Mouse (Mus musculus): ENCODE data around the gene Dck. TPM values are rescaled to one million over a fixed set of nuclear protein-coding genes. Genes with fewer than 3 reads are reported as not detected.
A peak's percentile ranks its signal among the peaks of the same experiment; 100 is the strongest.
"Not testable (repeated sequence)": the region's sequence is repeated elsewhere in the genome, so short reads cannot be mapped to it uniquely, and the experiment has no call there.

Dck gene
- polyA plus RNA-seq, 1 experiment from 2014 or later = 10.7 TPM

DNA sequence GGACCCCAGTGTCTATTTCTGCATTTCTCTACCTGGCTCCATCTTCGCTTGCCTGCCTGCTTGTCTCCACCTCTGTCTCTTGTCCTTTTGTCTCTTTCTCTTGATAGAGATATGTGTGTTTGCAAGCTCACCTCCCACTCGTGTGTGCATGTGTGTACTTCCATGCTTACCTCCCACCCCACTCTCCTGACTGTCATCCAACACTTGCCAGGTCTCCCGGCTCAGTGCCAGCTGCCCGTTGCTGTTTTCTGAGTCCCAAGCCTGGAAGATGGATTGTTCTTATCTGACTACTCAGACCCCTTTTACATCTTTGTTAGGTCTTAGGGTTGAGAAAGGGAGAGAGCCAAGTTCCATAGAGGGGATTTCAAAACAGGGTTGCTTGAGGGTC lies 42.6 kb upstream of the Dck start:
- H3K4me2 ChIP-seq (replicated peaks; ENCODE audit: low read depth) = peak overlapping the region; percentile 87
- WGBS = 23% methylated on average over 4 of the region's 4 CpGs
- TF ChIP-seq CTCF (IDR thresholded peaks at IDR 0.05; ENCODE audit: low read depth) = no peak
- H3K27ac ChIP-seq (ENCODE audit: low read depth, low read length) = no peak overlapping the region
- no peak for ATAC-seq
- no peaks in the 10 kb centered on the region for H3K9me3 ChIP-seq (ENCODE audit: control insufficient read depth)
- H3K4me1 ChIP-seq (replicated peaks; ENCODE audit: control insufficient read depth, insufficient read depth, low read length) = peaks cover 6% of the 10 kb centered on the region; the same call in 1 of the 2 replicates
- peak overlapping the region; percentile 99 for H3K4me3 ChIP-seq (ENCODE audit: low read depth, low read length)
- no peaks in the 10 kb centered on the region for H3K36me3 ChIP-seq (ENCODE audit: control insufficient read depth, insufficient read depth)
- H3K27me3 ChIP-seq (replicated peaks; ENCODE audit: control insufficient read depth, insufficient read depth, low read length) = no peaks in the 10 kb centered on the region
- H3K9ac ChIP-seq (ENCODE audit: low read depth, low read length) = peak overlapping the region; percentile 97

DNA sequence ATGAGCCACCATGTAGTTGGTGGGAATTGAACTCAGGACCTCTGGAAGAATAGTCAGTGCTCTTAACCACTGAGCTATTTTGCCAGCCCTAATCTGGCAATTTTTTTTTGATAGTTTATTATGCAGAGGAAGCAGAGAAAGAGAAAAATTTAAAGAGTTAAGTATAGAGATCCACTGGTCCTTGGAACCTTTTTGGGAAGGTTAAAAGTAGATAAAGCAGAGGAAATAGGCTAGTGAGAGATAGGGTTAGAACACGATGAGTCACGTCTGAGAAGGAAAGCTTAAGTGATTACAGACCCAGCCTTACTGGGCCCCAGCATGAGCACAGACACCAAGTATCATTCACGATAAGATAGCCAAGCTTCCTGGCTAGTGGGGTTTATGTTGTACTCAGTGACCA lies 40.8 kb upstream of the Dck start:
- 38% methylated on average over 3 of the region's 3 CpGs for WGBS
- no peak for TF ChIP-seq CTCF (IDR thresholded peaks at IDR 0.05; ENCODE audit: low read depth)
- H3K9ac ChIP-seq (ENCODE audit: low read depth, low read length) = no peak overlapping the region
- no peak overlapping the region for H3K27ac ChIP-seq (ENCODE audit: low read depth, low read length)
- H3K4me1 ChIP-seq (replicated peaks; ENCODE audit: control insufficient read depth, insufficient read depth, low read length) = peaks cover 6% of the 10 kb centered on the region; the same call in 1 of the 2 replicates
- no peaks in the 10 kb centered on the region for H3K36me3 ChIP-seq (ENCODE audit: control insufficient read depth, insufficient read depth)
- H3K4me2 ChIP-seq (replicated peaks; ENCODE audit: low read depth) = no peak overlapping the region
- H3K27me3 ChIP-seq (replicated peaks; ENCODE audit: control insufficient read depth, insufficient read depth, low read length) = no peaks in the 10 kb centered on the region
- H3K9me3 ChIP-seq (ENCODE audit: control insufficient read depth) = no peaks in the 10 kb centered on the region
- ATAC-seq = no peak
- no peak overlapping the region for H3K4me3 ChIP-seq (ENCODE audit: low read depth, low read length)

DNA sequence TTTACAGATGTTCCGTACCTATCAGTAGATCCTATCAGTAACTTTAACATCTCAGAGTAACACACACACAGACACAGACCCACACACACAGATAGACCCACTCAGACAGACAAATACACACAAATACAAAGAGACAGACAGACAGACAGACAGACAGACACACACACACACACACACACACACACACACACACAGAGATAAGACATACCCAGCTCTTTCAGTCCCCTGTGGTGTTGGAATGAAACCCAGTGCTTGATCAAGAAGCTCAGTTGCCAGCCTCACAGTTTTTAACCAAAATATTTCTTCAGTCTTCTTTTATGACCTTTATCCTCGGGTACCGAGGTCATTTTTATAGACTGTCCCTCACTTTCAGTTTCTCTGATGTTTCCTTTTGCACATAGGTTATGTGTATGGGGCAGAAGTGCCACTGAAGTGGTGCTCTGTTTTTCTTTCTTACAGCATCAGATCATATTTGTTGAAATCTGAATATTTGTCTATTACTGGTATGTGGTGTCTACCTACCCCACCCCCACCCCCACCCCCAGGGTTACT lies 37.1 kb upstream of the Dck start:
- H3K4me1 ChIP-seq (replicated peaks; ENCODE audit: control insufficient read depth, insufficient read depth, low read length) = no peaks in the 10 kb centered on the region
- no peaks in the 10 kb centered on the region for H3K36me3 ChIP-seq (ENCODE audit: control insufficient read depth, insufficient read depth)
- no peak overlapping the region for H3K27ac ChIP-seq (ENCODE audit: low read depth, low read length)
- no peaks in the 10 kb centered on the region for H3K9me3 ChIP-seq (ENCODE audit: control insufficient read depth)
- no peak for TF ChIP-seq CTCF (IDR thresholded peaks at IDR 0.05; ENCODE audit: low read depth)
- no peaks in the 10 kb centered on the region for H3K27me3 ChIP-seq (replicated peaks; ENCODE audit: control insufficient read depth, insufficient read depth, low read length)
- H3K9ac ChIP-seq (ENCODE audit: low read depth, low read length) = no peak overlapping the region
- WGBS = 54% methylated on average over 3 of the region's 3 CpGs
- no peak overlapping the region for H3K4me2 ChIP-seq (replicated peaks; ENCODE audit: low read depth)
- H3K4me3 ChIP-seq (ENCODE audit: low read depth, low read length) = no peak overlapping the region
- peak; percentile 57 for ATAC-seq

DNA sequence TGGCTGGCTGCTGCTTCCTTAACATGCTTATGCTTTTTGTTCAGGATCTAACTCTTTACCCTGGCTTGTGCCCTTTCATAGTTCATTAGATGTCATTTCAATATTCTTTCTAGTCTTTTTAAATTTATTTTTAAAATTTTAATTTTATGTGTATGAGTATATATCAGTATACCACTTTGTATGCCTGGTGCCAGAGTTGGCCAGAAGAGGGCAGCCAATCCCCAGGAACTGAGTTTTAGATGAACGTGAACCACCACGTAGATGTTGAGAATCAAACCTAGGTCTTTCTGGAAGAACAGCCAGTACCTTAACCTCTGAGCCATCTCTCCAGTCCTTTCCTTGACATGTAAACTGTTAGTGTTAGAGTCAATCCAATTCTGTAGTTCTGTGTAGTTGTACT lies 30.0 kb upstream of the Dck start:
- Histone ChIP-seq H3K4me2 (replicated peaks; ENCODE audit: low read depth) (no peak overlapping the region), H3K9ac (ENCODE audit: low read depth, low read length) (no peak overlapping the region), H3K27ac (ENCODE audit: low read depth, low read length) (no peak overlapping the region), H3K4me3 (ENCODE audit: low read depth, low read length) (no peak overlapping the region), H3K27me3 (replicated peaks; ENCODE audit: control insufficient read depth, insufficient read depth, low read length) (no peaks in the 10 kb centered on the region), H3K9me3 (ENCODE audit: control insufficient read depth) (no peaks in the 10 kb centered on the region), H3K36me3 (ENCODE audit: control insufficient read depth, insufficient read depth) (no peaks in the 10 kb centered on the region), H3K4me1 (replicated peaks; ENCODE audit: control insufficient read depth, insufficient read depth, low read length) (no peaks in the 10 kb centered on the region)
- WGBS = 88% methylated on average over 2 of the region's 2 CpGs
- ATAC-seq = no peak
- TF ChIP-seq CTCF (IDR thresholded peaks at IDR 0.05; ENCODE audit: low read depth) = peak; percentile 59

DNA sequence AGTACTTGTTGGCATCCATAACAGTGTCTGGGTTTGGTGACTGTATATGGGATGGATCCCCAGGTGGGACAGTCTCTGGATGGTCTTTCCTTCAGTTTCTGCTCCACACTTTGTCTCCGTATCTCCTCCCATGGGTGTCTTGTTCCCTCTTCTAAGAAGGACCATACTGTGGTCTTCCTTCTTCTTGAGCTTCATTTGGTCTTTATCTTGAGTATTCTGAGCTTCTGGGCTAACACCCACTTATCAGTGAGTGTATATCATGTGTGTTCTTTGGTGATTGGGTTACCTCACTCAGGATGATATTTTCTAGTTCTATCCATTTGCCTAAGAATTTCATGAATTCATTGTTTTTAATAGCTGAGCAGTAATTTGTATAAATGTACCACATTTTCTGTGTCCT lies 23.7 kb upstream of the Dck start:
- H3K9ac ChIP-seq (ENCODE audit: low read depth, low read length); H3K4me3 ChIP-seq (ENCODE audit: low read depth, low read length); H3K9me3 ChIP-seq (ENCODE audit: control insufficient read depth); H3K36me3 ChIP-seq (ENCODE audit: control insufficient read depth, insufficient read depth); H3K27me3 ChIP-seq (replicated peaks; ENCODE audit: control insufficient read depth, insufficient read depth, low read length); H3K4me1 ChIP-seq (replicated peaks; ENCODE audit: control insufficient read depth, insufficient read depth, low read length); ATAC-seq; H3K27ac ChIP-seq (ENCODE audit: low read depth, low read length); H3K4me2 ChIP-seq (replicated peaks; ENCODE audit: low read depth): not testable (repeated sequence)
- WGBS = 97% methylated on average over 1 of the region's 1 CpGs

DNA sequence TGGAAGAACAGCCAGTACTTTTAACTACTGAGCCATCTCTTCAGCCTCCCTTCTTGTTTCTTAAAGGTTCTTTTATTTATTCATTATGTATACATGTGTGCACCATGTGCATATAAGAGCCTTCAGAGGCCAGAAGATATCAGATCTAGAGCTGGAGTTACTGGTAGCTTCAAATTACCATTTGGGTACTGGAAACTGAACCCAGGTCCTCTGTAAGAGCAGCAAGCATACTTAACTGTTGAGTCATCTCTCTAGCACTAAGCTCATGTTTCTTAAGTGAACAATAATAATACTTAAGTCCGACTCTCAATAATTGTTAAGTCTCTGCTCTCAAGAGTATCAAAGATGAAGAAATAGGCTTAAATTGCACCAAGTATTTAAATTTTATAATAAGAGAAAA lies 17.0 kb upstream of the Dck start:
- Histone ChIP-seq H3K9ac (ENCODE audit: low read depth, low read length) (no peak overlapping the region), H3K4me3 (ENCODE audit: low read depth, low read length) (no peak overlapping the region), H3K27me3 (replicated peaks; ENCODE audit: control insufficient read depth, insufficient read depth, low read length) (no peaks in the 10 kb centered on the region), H3K27ac (ENCODE audit: low read depth, low read length) (no peak overlapping the region), H3K36me3 (ENCODE audit: control insufficient read depth, insufficient read depth) (peaks cover 10% of the 10 kb centered on the region), H3K9me3 (ENCODE audit: control insufficient read depth) (no peaks in the 10 kb centered on the region), H3K4me1 (replicated peaks; ENCODE audit: control insufficient read depth, insufficient read depth, low read length) (no peaks in the 10 kb centered on the region), H3K4me2 (replicated peaks; ENCODE audit: low read depth) (no peak overlapping the region)
- WGBS = 74% methylated on average over 1 of the region's 1 CpGs
- no peak for ATAC-seq
- TF ChIP-seq CTCF (IDR thresholded peaks at IDR 0.05; ENCODE audit: low read depth) = no peak

DNA sequence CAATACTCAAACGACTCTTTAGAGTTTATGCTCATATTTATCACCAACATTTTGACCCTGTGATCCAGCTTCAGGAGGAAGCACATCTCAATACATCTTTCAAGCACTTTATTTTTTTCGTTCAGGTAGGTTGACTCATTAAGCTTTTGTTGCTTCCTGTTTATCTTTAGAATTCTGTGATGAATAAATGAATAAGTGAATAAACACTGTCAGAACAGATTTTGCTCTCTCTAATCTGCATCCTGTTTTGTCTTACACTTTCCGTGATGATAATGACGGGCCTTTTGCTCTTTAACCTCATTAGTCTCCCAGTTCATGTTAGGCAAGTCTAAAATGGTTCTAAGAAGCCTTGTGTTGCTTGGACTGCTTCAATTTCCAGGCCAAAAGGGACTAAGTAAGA lies 11.6 kb upstream of the Dck start:
- Histone ChIP-seq H3K27me3 (replicated peaks; ENCODE audit: control insufficient read depth, insufficient read depth, low read length) (no peaks in the 10 kb centered on the region), H3K9me3 (ENCODE audit: control insufficient read depth) (no peaks in the 10 kb centered on the region), H3K4me2 (replicated peaks; ENCODE audit: low read depth) (no peak overlapping the region), H3K4me3 (ENCODE audit: low read depth, low read length) (no peak overlapping the region), H3K36me3 (ENCODE audit: control insufficient read depth, insufficient read depth) (peaks cover 22% of the 10 kb centered on the region), H3K4me1 (replicated peaks; ENCODE audit: control insufficient read depth, insufficient read depth, low read length) (no peaks in the 10 kb centered on the region), H3K9ac (ENCODE audit: low read depth, low read length) (no peak overlapping the region), H3K27ac (ENCODE audit: low read depth, low read length) (no peak overlapping the region)
- TF ChIP-seq CTCF (IDR thresholded peaks at IDR 0.05; ENCODE audit: low read depth) = no peak
- WGBS = 81% methylated on average over 4 of the region's 4 CpGs
- no peak for ATAC-seq
